Mouse (Mus musculus) limb, embryonic 14.5 days (tissue): ENCODE measurements around the gene Spag8. TPM values are rescaled to one million over a fixed set of nuclear protein-coding genes. Genes with fewer than 3 reads are reported as not detected.

Source experiments
- ATAC-seq: fragments of 200-750 bp; cut with Nextera tagmentation; 2 replicates; pipeline ENCODE4 v1.8.0; 2017; ENCODE audit warnings: low read depth, moderate number of reproducible peaks, moderate TSS enrichment; ENCODE audit not compliant: low FRiP score
- DNase-seq: peaks from one replicate; pipeline ENCODE4 v3.0.0-alpha.2; 2015; ENCODE audit warnings: low spot score
- H3K27ac ChIP-seq: fragments of 300-500 bp; sonication (generic); replicated peaks from 2 replicates; pipeline ENCODE4 v1.5.1; 2014; ENCODE audit warnings: low read depth, mild to moderate bottlenecking, low read length, moderate library complexity, mixed read lengths
- H3K27me3 ChIP-seq: fragments of 300-500 bp; sonication (generic); 2 replicates; pipeline ENCODE4 v1.6.1; 2014; ENCODE audit warnings: low read length, mixed read lengths; ENCODE audit not compliant: control insufficient read depth, insufficient read depth
- H3K36me3 ChIP-seq: fragments of 300-500 bp; sonication (generic); 2 replicates; pipeline ENCODE4 v1.6.1; 2014; ENCODE audit warnings: mild to moderate bottlenecking, low read length, moderate library complexity, mixed read lengths; ENCODE audit not compliant: control insufficient read depth, insufficient read depth
- H3K4me1 ChIP-seq: fragments of 300-500 bp; sonication (generic); 2 replicates; pipeline ENCODE4 v1.6.1; 2014; ENCODE audit warnings: antibody characterized with exemption, low read length, mixed read lengths; ENCODE audit not compliant: control insufficient read depth, insufficient read depth
- H3K4me2 ChIP-seq: fragments of 300-500 bp; sonication (generic); replicated peaks from 2 replicates; pipeline ENCODE4 v1.6.1; 2014; ENCODE audit warnings: low read depth, mild to moderate bottlenecking, low read length, moderate library complexity; ENCODE audit not compliant: severe bottlenecking
- H3K4me3 ChIP-seq: fragments of 300-500 bp; sonication (generic); replicated peaks from 2 replicates; pipeline ENCODE4 v1.5.1; 2014; ENCODE audit warnings: low read length
- H3K9ac ChIP-seq: fragments of 300-500 bp; sonication (generic); 2 replicates; pipeline ENCODE4 v1.6.1; 2014; ENCODE audit warnings: mild to moderate bottlenecking, low read depth, low read length, moderate library complexity; ENCODE audit not compliant: severe bottlenecking
- H3K9me3 ChIP-seq: fragments of 300-500 bp; sonication (generic); 2 replicates; pipeline ENCODE4 v1.6.1; 2016; ENCODE audit warnings: low read length; ENCODE audit not compliant: control insufficient read depth
- POLR2A ChIP-seq: fragments of 200-500 bp; IDR thresholded peaks from 2 replicates; pipeline ENCODE4 v1.8.0; 2012; ENCODE audit warnings: inconsistent platforms, mild to moderate bottlenecking, moderate library complexity, borderline replicate concordance; ENCODE audit not compliant: insufficient read depth, insufficient read length; ENCODE audit errors: extremely low read depth
- WGBS: fragments of 180-500 bp; shearing (Covaris S2); extraction: QIAGEN DNeasy Blood & Tissue Kit; methylation state at CpG from one replicate; pipeline ENCODE4 v1.1.7; 2014; 5-methylcytosine and 5-hydroxymethylcytosine counted together
- polyA plus RNA-seq, 2 experiments: library from polyadenylated mRNA; depleted of rRNA in 1 of 2; stranded (reverse) in 1 of 2; unstranded in 1 of 2; fragments of >200 nt; fragmentation: Nextera tagmentation in 1 of 2; extraction: Ambion mirVana in 1 of 2; gene quantifications; 2 replicates each; pipeline versions ENCODE4 v1.2.1 to v1.2.3; 2012 to 2014

The Spag8 gene
- polyA plus RNA-seq, 2 experiments: 0.61 to 1.8 TPM

GRCm38 (mm10) chr4:43693806-43694241 lies 40.4 kb upstream of the Spag8 start:
- H3K4me1 ChIP-seq: 0 out of 2 replicates have a peak, but pooled peaks cover 3% of the 10 kb centered on the region
- no peak overlapping the region for H3K27ac ChIP-seq
- H3K27me3 ChIP-seq: no peaks in the 10 kb centered on the region
- DNase-seq (no peak), ATAC-seq (no peak)
- 73% methylated on average over 5 of the region's 5 CpGs for WGBS
- TF ChIP-seq POLR2A: no peak
- H3K36me3 ChIP-seq: peaks cover 23% of the 10 kb centered on the region
- H3K4me2 ChIP-seq: no peak overlapping the region
- H3K9ac ChIP-seq: no peak overlapping the region
- H3K4me3 ChIP-seq: no peak overlapping the region
- no peaks in the 10 kb centered on the region for H3K9me3 ChIP-seq

- H3K27ac ChIP-seq: no peak overlapping the region
- peaks cover 41% of the 10 kb centered on the region for H3K36me3 ChIP-seq
- TF ChIP-seq POLR2A: no peak
- H3K27me3 ChIP-seq: no peaks in the 10 kb centered on the region
- H3K4me2 ChIP-seq: no peak overlapping the region
- 0 out of 2 replicates have a peak, but pooled peaks cover 3% of the 10 kb centered on the region for H3K4me1 ChIP-seq
- H3K9me3 ChIP-seq: no peaks in the 10 kb centered on the region
- no peak for ATAC-seq
- no peak for DNase-seq
- H3K4me3 ChIP-seq: no peak overlapping the region
- WGBS: 80% methylated on average over 5 of the region's 5 CpGs
- H3K9ac ChIP-seq: no peak overlapping the region
These were observed 37.6 kb upstream of the Spag8 start for GRCm38 (mm10) chr4:43691026-43691425.

GRCm38 (mm10) chr4:43690021-43690420 lies 36.6 kb upstream of the Spag8 start:
- ATAC-seq (no peak), DNase-seq (no peak)
- Histone ChIP-seq H3K9ac (no peak overlapping the region), H3K4me3 (no peak overlapping the region), H3K27ac (no peak overlapping the region), H3K36me3 (peaks cover 50% of the 10 kb centered on the region), H3K27me3 (no peaks in the 10 kb centered on the region), H3K4me1 (no peaks in the 10 kb centered on the region), H3K4me2 (no peak overlapping the region), H3K9me3 (no peaks in the 10 kb centered on the region)
- 94% methylated on average over 17 of the region's 17 CpGs for WGBS
- no peak for TF ChIP-seq POLR2A

GRCm38 (mm10) chr4:43679416-43680043 lies 26.1 kb upstream of the Spag8 start:
- Histone ChIP-seq H3K4me2 (no peak overlapping the region), H3K27ac (no peak overlapping the region), H3K27me3 (no peaks in the 10 kb centered on the region), H3K4me1 (no peaks in the 10 kb centered on the region), H3K9me3 (no peaks in the 10 kb centered on the region), H3K36me3 (peaks cover 48% of the 10 kb centered on the region), H3K4me3 (no peak overlapping the region), H3K9ac (no peak overlapping the region)
- ATAC-seq: no peak
- WGBS: 89% methylated on average over 7 of the region's 7 CpGs
- TF ChIP-seq POLR2A: no peak
- DNase-seq: no peak

GRCm38 (mm10) chr4:43678541-43678940 lies 25.1 kb upstream of the Spag8 start:
- ATAC-seq (no peak), DNase-seq (no peak)
- Histone ChIP-seq H3K4me1 (no peaks in the 10 kb centered on the region), H3K27ac (no peak overlapping the region), H3K4me3 (no peak overlapping the region), H3K36me3 (peaks cover 53% of the 10 kb centered on the region), H3K4me2 (no peak overlapping the region), H3K9me3 (no peaks in the 10 kb centered on the region), H3K9ac (no peak overlapping the region), H3K27me3 (no peaks in the 10 kb centered on the region)
- TF ChIP-seq POLR2A: no peak
- 92% methylated on average over 6 of the region's 6 CpGs for WGBS
